Mouse (Mus musculus) erythroblast, embryonic 14.5 days (primary cell): ENCODE data around the gene Ctdnep1.

Experiments
- GATA1 ChIP-seq: IDR thresholded peaks from 2 replicates; pipeline ENCODE4 v1.6.1; 2012; ENCODE audit warnings: low read length, inconsistent platforms, mixed read lengths
- TAL1 ChIP-seq: IDR thresholded peaks from 3 replicates; pipeline ENCODE4 v1.6.1; 2012; ENCODE audit warnings: low read length, inconsistent platforms, mixed read lengths

DNA sequence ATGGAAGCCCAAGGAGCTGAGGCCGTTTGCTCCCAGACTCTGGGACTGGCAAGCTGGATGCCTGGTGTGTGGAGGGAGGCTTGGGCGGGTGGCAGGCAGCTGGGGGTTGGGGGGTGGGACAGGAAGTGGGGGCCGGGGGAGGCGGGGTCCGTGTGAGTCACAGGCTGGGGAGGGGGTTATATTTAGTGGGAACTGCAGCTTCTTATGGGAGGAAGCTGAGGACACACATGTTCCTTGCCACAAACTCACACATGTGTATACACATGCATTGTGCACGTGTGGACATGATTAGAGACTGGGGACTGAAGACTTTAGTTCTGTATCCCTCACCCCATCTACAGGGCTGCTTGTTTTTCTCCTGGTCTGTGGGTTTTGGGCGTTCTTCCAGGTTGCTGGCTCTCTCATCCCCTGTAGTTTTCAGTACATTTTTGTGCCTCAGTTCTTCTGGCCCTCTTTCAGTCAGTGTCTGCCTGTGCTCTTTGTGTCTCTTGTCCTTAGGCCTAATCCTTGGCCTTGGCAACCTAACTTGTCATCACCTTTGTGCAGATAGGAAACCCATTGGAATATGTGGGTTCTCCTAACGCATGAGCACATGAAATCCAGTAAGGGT lies 39.2 kb downstream of the Ctdnep1 start:
- TF ChIP-seq TAL1 (no peak), GATA1 (no peak)
